Mouse (Mus musculus) C2C12 (cell line): ENCODE measurements at regions not wholly inside any gene's neighbourhood (a gene's known extent, or its start where the extent isn't known, plus 50 kb on each side); places are given as distances from the start of the nearest gene placed in this dataset.

Source experiments
- H3K27me3 ChIP-seq: one replicate; pipeline ENCODE4 v1.6.1; 2011; ENCODE audit not compliant: control insufficient read depth, insufficient read depth, insufficient read length
- H3K36me3 ChIP-seq: one replicate; pipeline ENCODE4 v1.6.1; 2011; ENCODE audit not compliant: control insufficient read depth, insufficient read depth
- H3K4me3 ChIP-seq: one replicate; pipeline ENCODE4 v1.5.1; 2011; ENCODE audit warnings: mild to moderate bottlenecking, control low read depth; ENCODE audit not compliant: poor library complexity, insufficient read depth, severe bottlenecking
- H3K79me2 ChIP-seq: one replicate; pipeline ENCODE4 v1.6.1; 2011; ENCODE audit not compliant: control insufficient read depth, insufficient read depth
- H3K79me3 ChIP-seq: one replicate; pipeline ENCODE4 v1.6.1; 2011; ENCODE audit warnings: low read depth, control low read depth
- H3ac ChIP-seq: one replicate; pipeline ENCODE3; 2011; ENCODE audit warnings: low read depth; ENCODE audit not compliant: control insufficient read depth, insufficient read length
- CEBPB ChIP-seq: IDR thresholded peaks from one replicate; pipeline ENCODE4 v1.6.1; 2011; ENCODE audit warnings: low read depth, mild to moderate bottlenecking, control low read depth, moderate library complexity
- CTCF ChIP-seq: IDR thresholded peaks from one replicate; pipeline ENCODE4 v1.5.1; 2011; ENCODE audit not compliant: control insufficient read depth, insufficient read depth, insufficient read length
- FOSL1 ChIP-seq: IDR thresholded peaks from one replicate; pipeline ENCODE4 v1.8.0; 2011; ENCODE audit warnings: mild to moderate bottlenecking, low read length; ENCODE audit not compliant: poor library complexity, insufficient read depth, severe bottlenecking
- MAX ChIP-seq: IDR thresholded peaks from one replicate; pipeline ENCODE4 v1.6.1; 2011; ENCODE audit warnings: mild to moderate bottlenecking, control low read depth
- MYOD1 ChIP-seq: IDR thresholded peaks from one replicate; pipeline ENCODE4 v1.6.1; 2011; ENCODE audit warnings: low read depth; ENCODE audit not compliant: control insufficient read depth, insufficient read length
- MYOG ChIP-seq: IDR thresholded peaks from one replicate; pipeline ENCODE4 v1.6.1; 2011; ENCODE audit not compliant: control insufficient read depth, insufficient read length; ENCODE audit errors: extremely low read depth
- USF1 ChIP-seq: IDR thresholded peaks from one replicate; pipeline ENCODE4 v1.6.1; 2011; ENCODE audit warnings: low read depth, mild to moderate bottlenecking, control low read depth, moderate library complexity

- Histone ChIP-seq H3K4me3 (no peak overlapping the region), H3K79me2 (no peaks in the 10 kb centered on the region), H3K36me3 (no peaks in the 10 kb centered on the region), H3K79me3 (no peaks in the 10 kb centered on the region), H3K27me3 (no peaks in the 10 kb centered on the region), H3ac (no peak overlapping the region)
- TF ChIP-seq USF1 (no peak), MYOD1 (no peak), CEBPB (no peak), MYOG (no peak), FOSL1 (no peak), MAX (no peak), CTCF (no peak)
These were observed 203.1 kb downstream of the Gm9733 start for GRCm38 (mm10) chr3:15128960-15129359.

GRCm38 (mm10) chr3:15129729-15130369 lies 202.3 kb downstream of the Gm9733 start:
- Histone ChIP-seq H3K79me3 (no peaks in the 10 kb centered on the region), H3K36me3 (no peaks in the 10 kb centered on the region), H3K27me3 (no peaks in the 10 kb centered on the region), H3K79me2 (no peaks in the 10 kb centered on the region), H3ac (no peak overlapping the region), H3K4me3 (no peak overlapping the region)
- TF ChIP-seq FOSL1 (no peak), MYOG (no peak), USF1 (no peak), MAX (no peak), CEBPB (no peak), MYOD1 (no peak), CTCF (no peak)

GRCm38 (mm10) chr3:15132136-15132535 lies 200.0 kb downstream of the Gm9733 start:
- H3K4me3 ChIP-seq: no peak overlapping the region
- H3K36me3 ChIP-seq: no peaks in the 10 kb centered on the region
- no peaks in the 10 kb centered on the region for H3K27me3 ChIP-seq
- TF ChIP-seq USF1: no peak
- no peak for TF ChIP-seq FOSL1
- TF ChIP-seq MYOD1: no peak
- TF ChIP-seq MYOG: no peak
- no peak for TF ChIP-seq CTCF
- no peak for TF ChIP-seq CEBPB
- TF ChIP-seq MAX: no peak
- H3K79me3 ChIP-seq: no peaks in the 10 kb centered on the region
- no peaks in the 10 kb centered on the region for H3K79me2 ChIP-seq
- no peak overlapping the region for H3ac ChIP-seq

- Histone ChIP-seq H3K79me3 (no peaks in the 10 kb centered on the region), H3K79me2 (no peaks in the 10 kb centered on the region), H3K4me3 (no peak overlapping the region), H3K27me3 (no peaks in the 10 kb centered on the region), H3K36me3 (no peaks in the 10 kb centered on the region), H3ac (no peak overlapping the region)
- TF ChIP-seq MAX (no peak), USF1 (no peak), CTCF (no peak), CEBPB (no peak), MYOG (no peak), MYOD1 (no peak), FOSL1 (no peak)
These were observed 192.6 kb downstream of the Gm9733 start for GRCm38 (mm10) chr3:15139550-15139949.

- Histone ChIP-seq H3ac (no peak overlapping the region), H3K4me3 (no peak overlapping the region), H3K36me3 (no peaks in the 10 kb centered on the region), H3K79me2 (no peaks in the 10 kb centered on the region), H3K79me3 (no peaks in the 10 kb centered on the region), H3K27me3 (no peaks in the 10 kb centered on the region)
- TF ChIP-seq MYOD1: no peak
- TF ChIP-seq MAX: no peak
- TF ChIP-seq USF1: no peak
- no peak for TF ChIP-seq CEBPB
These were observed 178.4 kb downstream of the Gm9733 start for GRCm38 (mm10) chr3:15153710-15154109.

GRCm38 (mm10) chr3:15154153-15154552 lies 177.9 kb downstream of the Gm9733 start:
- H3K27me3 ChIP-seq: no peaks in the 10 kb centered on the region
- TF ChIP-seq FOSL1 (no peak), CTCF (no peak), MYOG (no peak), MYOD1 (no peak), MAX (no peak), USF1 (no peak), CEBPB (no peak)
- H3K79me2 ChIP-seq: no peaks in the 10 kb centered on the region
- H3K36me3 ChIP-seq: no peaks in the 10 kb centered on the region
- no peak overlapping the region for H3K4me3 ChIP-seq
- no peak overlapping the region for H3ac ChIP-seq
- H3K79me3 ChIP-seq: no peaks in the 10 kb centered on the region
